Mouse (Mus musculus) liver, embryonic 13.5 days (tissue): ENCODE results near the gene Ugt1a6b. TPM values are rescaled to one million over a fixed set of nuclear protein-coding genes. Genes with fewer than 3 reads are reported as not detected.

ENCODE experiments used
- ATAC-seq: fragments of 200-750 bp; cut with Nextera tagmentation; 2 replicates; pipeline ENCODE4 v1.8.0; 2017; ENCODE audit warnings: low read depth, mild to moderate bottlenecking, moderate number of reproducible peaks, moderate library complexity
- DNase-seq: peaks from one replicate; pipeline ENCODE4 v3.0.0; 2022
- H3K27ac ChIP-seq: fragments of 300-500 bp; sonication (generic); 2 replicates; pipeline ENCODE4 v1.5.1; 2015; ENCODE audit warnings: moderate library complexity, mild to moderate bottlenecking, inconsistent platforms
- H3K27me3 ChIP-seq: fragments of 300-500 bp; sonication (generic); 2 replicates; pipeline ENCODE4 v1.6.1; 2015; ENCODE audit warnings: mild to moderate bottlenecking, inconsistent platforms
- H3K36me3 ChIP-seq: fragments of 300-500 bp; sonication (generic); 2 replicates; pipeline ENCODE4 v1.6.1; 2015; ENCODE audit warnings: mild to moderate bottlenecking, inconsistent platforms
- H3K4me1 ChIP-seq: fragments of 300-500 bp; sonication (generic); replicated peaks from 2 replicates; pipeline ENCODE4 v1.6.1; 2015; ENCODE audit warnings: inconsistent platforms
- H3K4me2 ChIP-seq: fragments of 300-500 bp; sonication (generic); 2 replicates; pipeline ENCODE4 v1.6.1; 2015; ENCODE audit warnings: inconsistent platforms, mild to moderate bottlenecking, moderate library complexity
- H3K4me3 ChIP-seq: fragments of 300-500 bp; sonication (generic); replicated peaks from 2 replicates; pipeline ENCODE4 v1.5.1; 2015; ENCODE audit warnings: mild to moderate bottlenecking, inconsistent platforms
- H3K9ac ChIP-seq: fragments of 300-500 bp; sonication (generic); 2 replicates; pipeline ENCODE4 v1.6.1; 2015; ENCODE audit warnings: mild to moderate bottlenecking, inconsistent platforms
- H3K9me3 ChIP-seq: fragments of 300-500 bp; sonication (generic); replicated peaks from 2 replicates; pipeline ENCODE4 v1.6.1; 2016; ENCODE audit warnings: inconsistent platforms
- WGBS: fragments of 180-500 bp; shearing (Covaris S2); methylation state at CpG from one replicate; pipeline ENCODE4 v1.1.7; 2015; ENCODE audit not compliant: insufficient replicate concordance; 5-methylcytosine and 5-hydroxymethylcytosine counted together
- polyA plus RNA-seq: library from polyadenylated mRNA; unstranded; fragments of >200 nt; fragmentation: Nextera tagmentation; extraction: Ambion mirVana; gene quantifications from 2 replicates; pipeline ENCODE4 v1.2.1, GENCODE M21; 2015

Ugt1a6b gene
- polyA plus RNA-seq, 1 experiment from 2014 or later = 2.1 TPM

DNA sequence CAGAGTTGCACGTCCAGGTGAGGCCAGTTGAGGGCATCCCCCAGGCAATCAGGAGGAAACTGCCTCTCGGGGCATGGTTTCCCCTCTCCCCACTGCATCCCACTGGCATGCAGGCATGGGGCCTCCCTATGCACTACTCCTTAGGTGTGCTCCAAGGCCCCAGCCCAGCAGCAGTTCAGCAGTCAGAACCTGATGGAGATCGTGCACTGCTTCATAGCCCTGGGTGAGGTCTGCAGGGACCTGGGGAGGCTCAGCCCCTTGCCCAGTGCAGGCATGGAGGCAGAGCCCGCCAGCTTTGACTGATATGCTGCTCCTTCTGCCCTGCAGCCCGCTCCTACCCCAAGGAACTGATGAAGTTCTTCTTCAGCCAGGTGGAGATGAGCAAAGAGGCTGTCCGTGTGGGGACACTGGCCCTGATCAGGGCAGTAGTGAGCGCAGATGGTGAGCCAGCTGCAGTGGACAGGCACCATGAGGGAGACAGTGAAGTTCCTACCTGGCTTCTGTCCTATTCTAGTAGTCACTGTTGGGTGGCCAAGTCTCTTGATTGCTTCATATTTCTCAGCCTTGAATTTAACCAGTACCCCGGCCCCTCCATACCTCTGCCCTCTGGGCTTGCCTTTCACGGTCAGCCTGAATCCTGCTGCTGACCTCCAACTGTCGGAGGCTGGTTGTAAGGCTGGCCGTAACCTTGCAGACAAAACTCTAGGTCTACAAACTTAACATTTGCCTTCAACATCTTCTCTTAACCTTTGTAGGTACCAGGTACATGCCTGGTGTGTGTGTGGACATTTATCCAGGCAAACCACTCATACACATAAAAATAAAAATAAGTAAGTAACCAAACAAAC, 132.2 kb downstream of the Ugt1a6b start:
- peaks cover 88% of the 10 kb centered on the region for H3K9me3 ChIP-seq
- H3K36me3 ChIP-seq = no peaks in the 10 kb centered on the region
- DNase-seq (no peak), ATAC-seq (0 out of 2 replicates have a peak, but pooled peaks have one; percentile 6)
- no peak overlapping the region for H3K27ac ChIP-seq
- H3K4me1 ChIP-seq = no peaks in the 10 kb centered on the region
- no peaks in the 10 kb centered on the region for H3K27me3 ChIP-seq
- H3K4me2 ChIP-seq = no peak overlapping the region
- H3K4me3 ChIP-seq = no peak overlapping the region
- 48% methylated on average over 11 of the region's 11 CpGs for WGBS
- H3K9ac ChIP-seq = no peak overlapping the region

DNA sequence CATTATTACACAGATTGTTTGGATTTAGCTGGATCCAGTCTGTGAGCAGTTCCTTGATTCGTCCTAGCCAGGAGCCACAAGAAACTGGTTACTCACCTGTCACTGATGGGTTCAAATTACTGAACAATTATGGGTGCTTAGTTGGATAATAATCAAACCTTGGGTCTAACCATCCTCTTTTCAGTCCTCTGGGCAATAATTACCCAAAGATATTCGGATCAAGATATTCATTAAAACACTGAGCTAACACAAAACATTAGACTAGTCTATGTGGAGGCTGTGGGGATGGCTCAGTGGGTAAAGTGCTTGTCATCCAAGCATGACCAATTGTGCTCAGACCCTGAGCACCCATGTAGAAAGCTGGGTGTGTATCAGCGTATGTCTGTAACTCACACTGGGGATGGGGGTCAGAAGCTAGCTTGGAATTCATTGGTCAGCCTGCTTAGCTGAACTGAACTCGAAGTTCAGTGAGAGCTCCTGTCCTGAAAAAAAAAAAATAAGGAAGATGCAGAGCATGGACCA, 132.9 kb downstream of the Ugt1a6b start:
- no peak overlapping the region for H3K4me2 ChIP-seq
- 39% methylated on average over 4 of the region's 4 CpGs for WGBS
- no peak for ATAC-seq

DNA sequence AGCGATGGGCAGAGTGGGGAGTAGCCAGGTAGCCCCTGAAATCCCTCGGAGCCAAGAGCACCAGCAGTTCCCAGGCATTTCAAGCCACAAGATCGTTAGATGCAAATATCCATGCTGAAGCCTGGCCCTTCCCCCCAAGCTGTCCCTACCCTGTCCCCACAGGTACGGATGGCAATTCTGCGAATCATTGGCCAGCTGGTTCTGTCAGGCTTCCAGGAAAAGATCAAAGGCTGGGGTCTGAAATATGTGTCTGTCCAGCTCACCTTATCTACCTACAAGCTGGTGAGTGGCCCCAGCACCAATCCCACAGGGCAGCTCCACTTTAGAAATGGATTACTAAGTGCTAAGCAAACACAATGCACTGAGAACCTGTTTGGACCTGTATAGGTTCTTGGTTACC, 134.3 kb downstream of the Ugt1a6b start:
- Histone ChIP-seq H3K36me3 (no peaks in the 10 kb centered on the region), H3K4me3 (no peak overlapping the region), H3K4me2 (no peak overlapping the region), H3K9ac (no peak overlapping the region), H3K4me1 (no peaks in the 10 kb centered on the region), H3K27ac (no peak overlapping the region), H3K9me3 (peaks cover 86% of the 10 kb centered on the region), H3K27me3 (no peaks in the 10 kb centered on the region)
- ATAC-seq (no peak), DNase-seq (no peak)
- 57% methylated on average over 5 of the region's 5 CpGs for WGBS

More for the DNA sequence above, 132.9 kb downstream of the Ugt1a6b start:
- Histone ChIP-seq H3K4me1 (no peaks in the 10 kb centered on the region), H3K36me3 (no peaks in the 10 kb centered on the region), H3K9me3 (peaks cover 91% of the 10 kb centered on the region), H3K9ac (no peak overlapping the region), H3K4me3 (no peak overlapping the region), H3K27me3 (no peaks in the 10 kb centered on the region), H3K27ac (no peak overlapping the region)
- no peak for DNase-seq

DNA sequence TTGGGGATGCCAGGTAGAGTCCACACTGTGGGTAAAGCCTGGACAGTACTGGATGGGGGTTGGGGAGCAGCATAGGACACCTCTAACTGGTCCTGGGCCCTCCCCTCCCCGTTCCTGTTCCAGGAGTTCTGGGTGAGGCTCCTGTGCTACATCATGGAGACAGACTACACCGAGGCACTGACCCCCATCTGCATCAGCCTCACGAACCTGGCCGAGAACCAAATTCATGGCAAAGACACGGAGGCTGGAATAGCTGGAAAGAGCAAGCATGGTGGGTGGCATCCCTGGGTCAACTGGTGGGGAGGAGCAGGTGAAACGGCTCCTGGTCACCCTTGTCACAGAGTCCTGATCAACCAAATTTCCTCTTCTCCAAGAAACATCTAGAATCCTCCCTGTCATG, 135.7 kb downstream of the Ugt1a6b start:
- peaks cover 76% of the 10 kb centered on the region for H3K9me3 ChIP-seq

DNA sequence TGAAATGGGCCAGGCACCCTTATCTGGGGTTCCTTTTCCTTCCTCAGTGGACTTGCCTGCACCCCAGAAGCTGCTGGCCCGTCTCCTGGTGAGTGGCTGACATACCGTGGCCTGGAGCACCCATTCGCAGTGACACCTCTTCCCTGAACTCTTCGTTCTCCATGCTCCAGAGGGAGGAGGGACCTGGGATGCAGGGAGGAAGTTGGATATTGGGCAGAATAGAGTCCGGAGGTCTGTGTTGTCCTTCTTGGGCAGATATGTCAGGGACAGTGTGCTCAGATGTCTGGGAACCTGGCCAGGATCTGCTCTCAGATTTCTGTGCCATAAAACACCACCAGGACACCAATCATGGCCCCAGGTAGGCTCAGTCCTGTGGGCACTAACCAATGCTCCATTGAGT, 137.0 kb downstream of the Ugt1a6b start:
- Histone ChIP-seq H3K36me3 (no peaks in the 10 kb centered on the region), H3K4me3 (no peak overlapping the region), H3K9ac (no peak overlapping the region), H3K27ac (no peak overlapping the region), H3K27me3 (no peaks in the 10 kb centered on the region), H3K4me2 (no peak overlapping the region), H3K4me1 (no peaks in the 10 kb centered on the region), H3K9me3 (peaks cover 76% of the 10 kb centered on the region)
- WGBS = 58% methylated on average over 5 of the region's 5 CpGs
- ATAC-seq (no peak), DNase-seq (no peak)

More for the DNA sequence above, 135.7 kb downstream of the Ugt1a6b start:
- Histone ChIP-seq H3K9ac (no peak overlapping the region), H3K4me1 (no peaks in the 10 kb centered on the region), H3K4me3 (no peak overlapping the region), H3K4me2 (no peak overlapping the region), H3K36me3 (no peaks in the 10 kb centered on the region), H3K27ac (no peak overlapping the region), H3K27me3 (no peaks in the 10 kb centered on the region)
- no peak for DNase-seq
- ATAC-seq = no peak
- 59% methylated on average over 6 of the region's 6 CpGs for WGBS

DNA sequence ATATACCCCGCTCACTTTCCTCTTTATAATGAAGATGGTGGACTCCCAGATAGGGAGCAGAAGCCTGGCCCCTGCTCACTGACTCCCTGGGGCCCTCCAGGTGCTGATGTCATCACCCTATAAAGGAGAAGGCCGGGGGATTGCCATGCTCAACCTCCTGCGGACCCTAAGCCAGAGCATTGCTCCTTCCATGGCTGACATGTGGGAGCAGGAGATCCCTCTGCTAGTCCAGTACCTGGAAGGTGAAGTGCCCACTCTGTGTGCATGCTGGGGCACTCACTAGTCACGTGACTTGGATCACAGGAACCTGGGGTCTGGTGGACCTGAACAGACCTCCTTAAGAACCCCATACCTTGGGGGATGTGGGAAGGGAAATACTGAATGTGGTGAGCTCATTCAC, 137.5 kb downstream of the Ugt1a6b start:
- no peak for ATAC-seq
- no peaks in the 10 kb centered on the region for H3K4me1 ChIP-seq
- no peak overlapping the region for H3K9ac ChIP-seq
- no peak overlapping the region for H3K4me3 ChIP-seq
- no peaks in the 10 kb centered on the region for H3K36me3 ChIP-seq
- 46% methylated on average over 4 of the region's 4 CpGs for WGBS
- DNase-seq = no peak
- no peak overlapping the region for H3K27ac ChIP-seq
- no peak overlapping the region for H3K4me2 ChIP-seq
- H3K9me3 ChIP-seq = peaks cover 76% of the 10 kb centered on the region
- no peaks in the 10 kb centered on the region for H3K27me3 ChIP-seq

DNA sequence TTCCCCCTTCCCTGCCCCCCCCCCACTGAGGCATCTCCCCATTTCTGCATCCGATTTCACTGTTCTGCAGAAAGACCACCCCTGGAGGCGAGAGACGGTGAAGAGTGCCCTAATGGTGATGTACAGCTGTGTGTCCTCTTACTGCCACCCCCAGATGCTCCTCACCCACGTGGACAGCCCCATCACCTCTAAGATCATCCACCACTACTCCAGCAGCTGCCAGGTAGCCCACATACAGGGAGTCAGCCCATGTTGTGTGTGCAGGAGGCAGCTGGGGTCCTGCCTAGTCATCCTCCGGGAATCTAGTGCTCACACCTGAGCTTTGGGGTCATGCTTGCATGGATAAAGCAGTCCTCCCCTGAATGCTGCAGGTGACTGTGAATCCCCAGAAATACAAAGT, 140.8 kb downstream of the Ugt1a6b start:
- Histone ChIP-seq H3K9ac (no peak overlapping the region), H3K9me3 (peaks cover 75% of the 10 kb centered on the region), H3K27ac (no peak overlapping the region), H3K36me3 (no peaks in the 10 kb centered on the region), H3K4me1 (no peaks in the 10 kb centered on the region), H3K4me2 (no peak overlapping the region), H3K27me3 (no peaks in the 10 kb centered on the region), H3K4me3 (no peak overlapping the region)
- no peak for DNase-seq
- ATAC-seq = no peak
- WGBS = 49% methylated on average over 5 of the region's 5 CpGs

DNA sequence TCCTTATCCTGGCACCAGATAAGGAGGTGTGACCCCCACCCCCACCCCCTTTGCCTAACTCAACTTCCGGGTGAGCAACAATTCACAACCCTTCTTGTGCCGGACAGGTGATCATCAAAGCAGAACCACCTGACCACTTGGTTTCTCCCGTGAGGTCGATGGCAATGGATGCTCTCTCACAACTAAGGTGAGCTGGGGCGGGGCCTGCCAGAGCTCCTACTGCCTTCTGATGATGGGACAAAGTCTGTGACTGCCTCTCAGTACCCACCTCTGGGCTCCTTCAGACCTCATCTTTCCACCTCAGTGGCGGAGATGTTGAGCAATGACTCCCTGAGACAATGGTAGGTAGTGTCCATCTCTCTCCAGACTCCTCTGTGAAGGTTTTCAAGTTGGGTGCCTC, 142.8 kb downstream of the Ugt1a6b start:
- Histone ChIP-seq H3K27me3 (no peaks in the 10 kb centered on the region), H3K9ac (no peak overlapping the region), H3K36me3 (no peaks in the 10 kb centered on the region), H3K4me1 (no peaks in the 10 kb centered on the region), H3K27ac (no peak overlapping the region), H3K4me3 (no peak overlapping the region), H3K9me3 (peaks cover 75% of the 10 kb centered on the region), H3K4me2 (no peak overlapping the region)
- no peak for DNase-seq
- WGBS = 60% methylated on average over 6 of the region's 6 CpGs
- ATAC-seq = no peak

DNA sequence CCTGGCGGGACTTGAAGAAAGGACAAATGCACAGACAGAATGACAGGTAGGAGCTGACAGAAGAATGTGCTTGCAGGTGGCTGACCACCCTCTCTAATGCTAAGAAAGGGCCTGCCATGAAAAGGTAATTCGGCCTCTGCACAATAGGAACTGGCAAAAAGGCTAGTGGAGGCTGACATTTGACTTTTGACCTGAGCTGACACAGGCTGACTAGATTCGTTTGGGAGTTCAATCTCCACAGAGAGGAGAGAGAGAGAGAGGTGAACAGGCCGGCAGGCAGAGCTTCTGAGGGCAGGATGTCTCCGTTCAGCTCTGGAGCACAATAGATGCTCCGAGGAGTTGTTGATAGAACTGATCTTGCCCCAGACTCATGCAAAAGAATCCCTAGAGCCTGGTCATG, 143.3 kb downstream of the Ugt1a6b start:
- DNase-seq (no peak), ATAC-seq (no peak)
- 35% methylated on average over 6 of the region's 6 CpGs for WGBS
- Histone ChIP-seq H3K4me1 (no peaks in the 10 kb centered on the region), H3K27me3 (no peaks in the 10 kb centered on the region), H3K4me3 (no peak overlapping the region), H3K27ac (no peak overlapping the region), H3K4me2 (no peak overlapping the region), H3K36me3 (no peaks in the 10 kb centered on the region), H3K9me3 (peaks cover 72% of the 10 kb centered on the region), H3K9ac (no peak overlapping the region)

DNA sequence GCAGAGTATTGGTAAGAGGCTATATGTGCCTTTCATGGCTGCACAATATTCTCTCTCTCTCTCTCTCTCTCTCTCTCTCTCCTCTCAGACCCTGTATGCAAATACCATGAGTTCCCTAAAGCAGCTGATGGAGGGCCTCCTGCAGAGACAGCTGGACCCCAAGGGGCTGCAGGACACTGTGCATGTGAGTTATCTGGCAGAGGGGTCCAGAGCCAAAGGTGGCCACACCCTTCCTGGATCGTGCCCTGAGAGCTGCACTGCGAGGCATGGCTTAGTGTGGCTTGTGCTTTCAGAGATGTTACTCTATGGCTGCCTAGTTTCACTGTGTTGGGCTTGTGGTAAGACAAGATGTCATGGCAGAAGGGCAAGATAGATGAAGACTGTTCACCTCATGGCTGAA, 144.6 kb downstream of the Ugt1a6b start:
- peaks cover 78% of the 10 kb centered on the region for H3K9me3 ChIP-seq
- no peak overlapping the region for H3K4me3 ChIP-seq
- H3K9ac ChIP-seq = no peak overlapping the region
- DNase-seq = no peak
- no peak overlapping the region for H3K27ac ChIP-seq
- no peak; the same call in 1 of the 2 replicates for ATAC-seq
- no peaks in the 10 kb centered on the region for H3K36me3 ChIP-seq
- WGBS = 27% methylated on average over 2 of the region's 2 CpGs
- H3K27me3 ChIP-seq = no peaks in the 10 kb centered on the region
- H3K4me1 ChIP-seq = no peaks in the 10 kb centered on the region
- H3K4me2 ChIP-seq = no peak overlapping the region

DNA sequence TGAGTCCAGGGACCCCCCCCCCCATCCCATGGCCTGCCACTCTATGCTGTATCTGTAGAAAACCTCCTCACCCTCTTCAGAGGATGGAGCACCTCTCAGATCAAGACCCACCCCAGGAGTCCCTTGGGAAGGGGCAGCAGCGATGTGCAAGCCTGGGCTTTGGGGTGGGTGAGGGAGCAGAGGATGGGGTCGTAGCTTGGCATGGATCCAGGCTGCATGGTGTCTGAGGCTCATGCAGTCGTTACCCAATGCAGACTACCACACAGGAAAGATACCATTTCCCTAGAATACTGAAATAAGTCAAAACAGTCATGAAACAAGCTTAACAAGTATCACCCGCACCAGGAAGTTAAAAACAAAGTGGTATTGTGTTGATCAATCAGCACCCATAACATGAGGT, 145.6 kb downstream of the Ugt1a6b start:
- H3K4me2 ChIP-seq = no peak overlapping the region
- no peak for ATAC-seq
- H3K27ac ChIP-seq = no peak overlapping the region
- 49% methylated on average over 4 of the region's 4 CpGs for WGBS
- H3K9me3 ChIP-seq = peaks cover 79% of the 10 kb centered on the region
- DNase-seq = no peak
- no peak overlapping the region for H3K9ac ChIP-seq
- H3K27me3 ChIP-seq = no peaks in the 10 kb centered on the region
- H3K4me1 ChIP-seq = no peaks in the 10 kb centered on the region
- no peak overlapping the region for H3K4me3 ChIP-seq
- no peaks in the 10 kb centered on the region for H3K36me3 ChIP-seq

DNA sequence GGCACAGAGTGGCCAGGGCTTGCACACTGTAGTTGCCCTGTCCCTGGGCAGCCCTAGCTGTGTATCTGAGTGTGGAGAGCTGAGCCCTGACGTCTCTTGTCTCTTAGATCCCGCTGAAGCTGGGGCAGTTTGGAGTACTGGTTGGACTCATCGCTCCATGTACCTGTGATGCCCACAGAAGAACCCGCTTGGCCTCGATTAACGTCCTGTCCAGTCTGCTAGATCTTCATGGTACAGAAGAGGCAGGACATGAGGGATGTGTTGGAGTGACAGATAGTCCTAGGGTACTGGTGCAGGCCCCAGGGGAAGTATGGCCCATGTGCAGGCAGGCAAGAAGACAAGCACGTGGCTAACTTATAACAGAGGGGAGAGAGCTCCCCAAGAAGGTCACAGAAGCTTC, 146.5 kb downstream of the Ugt1a6b start:
- H3K36me3 ChIP-seq = no peaks in the 10 kb centered on the region
- DNase-seq (no peak), ATAC-seq (no peak)
- H3K27me3 ChIP-seq = no peaks in the 10 kb centered on the region
- no peak overlapping the region for H3K4me3 ChIP-seq
- WGBS = 61% methylated on average over 7 of the region's 7 CpGs
- no peak overlapping the region for H3K9ac ChIP-seq
- no peaks in the 10 kb centered on the region for H3K4me1 ChIP-seq
- H3K27ac ChIP-seq = no peak overlapping the region
- H3K4me2 ChIP-seq = no peak overlapping the region
- H3K9me3 ChIP-seq = peaks cover 74% of the 10 kb centered on the region
